Mouse (Mus musculus) hindbrain, embryonic 10.5 days (tissue): ENCODE results near the gene Vstm2l. TPM values are rescaled to one million over a fixed set of nuclear protein-coding genes. Genes with fewer than 3 reads are reported as not detected.

Source experiments
- DNase-seq: peaks from one replicate; pipeline ENCODE4 v3.0.0-alpha.2; 2017; ENCODE audit warnings: low spot score
- H3K27ac ChIP-seq: fragments of 300-500 bp; sonication (generic); 2 replicates; pipeline ENCODE4 v1.5.1; 2016; ENCODE audit warnings: mild to moderate bottlenecking, moderate library complexity
- H3K27me3 ChIP-seq: fragments of 300-500 bp; sonication (generic); 2 replicates; pipeline ENCODE4 v1.6.1; 2016; ENCODE audit warnings: mild to moderate bottlenecking; ENCODE audit not compliant: poor library complexity, insufficient read depth, severe bottlenecking
- H3K36me3 ChIP-seq: fragments of 300-500 bp; sonication (generic); 2 replicates; pipeline ENCODE4 v1.6.1; 2016; ENCODE audit warnings: mild to moderate bottlenecking, moderate library complexity
- H3K4me1 ChIP-seq: fragments of 300-500 bp; sonication (generic); replicated peaks from 2 replicates; pipeline ENCODE4 v1.6.1; 2016; ENCODE audit warnings: mild to moderate bottlenecking
- H3K4me3 ChIP-seq: fragments of 300-500 bp; sonication (generic); 2 replicates; pipeline ENCODE4 v1.5.1; 2016; ENCODE audit warnings: mild to moderate bottlenecking, moderate library complexity
- H3K9me3 ChIP-seq: fragments of 300-500 bp; sonication (generic); 2 replicates; pipeline ENCODE4 v1.6.1; 2016; ENCODE audit warnings: mild to moderate bottlenecking, moderate library complexity
- WGBS: fragments of 180-500 bp; shearing (Covaris S2); methylation state at CpG from one replicate; pipeline ENCODE4 v1.1.7; 2016; 5-methylcytosine and 5-hydroxymethylcytosine counted together
- polyA plus RNA-seq: library from polyadenylated mRNA; unstranded; fragments of >200 nt; fragmentation: Nextera tagmentation; extraction: Ambion mirVana; gene quantifications from 2 replicates; pipeline ENCODE4 v1.2.1, GENCODE M21; 2016

The Vstm2l gene
- 0.62 and 3.2 TPM in 2 replicates for polyA plus RNA-seq

- H3K9me3 ChIP-seq: no peaks in the 10 kb centered on the region
- 3% methylated on average over 62 of the region's 62 CpGs for WGBS
- peak within 1 kb of the TSS; percentile 55 for H3K4me3 ChIP-seq
- DNase-seq: peak; percentile 49
- H3K27me3 ChIP-seq: peaks cover 65% of the 10 kb centered on the region
- H3K36me3 ChIP-seq: no peaks in the 10 kb centered on the region
- peaks cover 22% of the 10 kb centered on the region for H3K4me1 ChIP-seq
- peak within 1 kb of the TSS; percentile 66 for H3K27ac ChIP-seq
Measured at GRCm38 (mm10) chr2:157914105-157914764, at the start of gene Vstm2l. Gene Vstm2l, plus strand, starts transcription at chr2:157914653.

- peaks cover 16% of the 10 kb centered on the region for H3K36me3 ChIP-seq
- DNase-seq: no peak
- H3K27ac ChIP-seq: no peak overlapping the region
- no peaks in the 10 kb centered on the region for H3K9me3 ChIP-seq
- H3K4me3 ChIP-seq: no peak overlapping the region
- 0 out of 2 replicates have a peak, but pooled peaks cover 4% of the 10 kb centered on the region for H3K4me1 ChIP-seq
- H3K27me3 ChIP-seq: no peaks in the 10 kb centered on the region
- 93% methylated on average over 3 of the region's 3 CpGs for WGBS
Measured at GRCm38 (mm10) chr2:157867126-157867525, 47.3 kb upstream of the Vstm2l start.

DNA sequence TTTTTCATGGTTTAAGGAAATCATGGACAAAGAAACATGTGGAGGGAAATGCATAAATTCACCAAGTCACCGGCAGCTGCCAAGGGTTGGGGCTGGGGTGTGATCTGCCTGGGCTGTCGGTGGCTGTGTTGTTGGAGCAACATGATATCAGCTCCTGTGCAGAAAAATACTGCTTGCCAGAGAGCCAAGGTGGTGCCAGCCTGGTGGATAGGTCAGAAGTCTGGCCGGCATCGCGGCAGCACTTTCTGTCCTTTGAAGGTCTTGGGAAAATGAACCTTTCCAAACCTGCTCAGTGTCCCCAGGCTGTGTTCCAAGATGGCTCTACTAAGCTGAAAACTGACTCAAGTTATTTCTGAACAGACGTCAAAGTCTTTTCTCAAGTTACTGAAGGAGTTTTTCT, 44.2 kb upstream of the Vstm2l start:
- WGBS: 89% methylated on average over 6 of the region's 6 CpGs
- Histone ChIP-seq H3K4me3 (no peak overlapping the region), H3K36me3 (peaks cover 34% of the 10 kb centered on the region), H3K4me1 (0 out of 2 replicates have a peak, but pooled peaks cover 4% of the 10 kb centered on the region), H3K27ac (no peak overlapping the region), H3K27me3 (no peaks in the 10 kb centered on the region), H3K9me3 (no peaks in the 10 kb centered on the region)
- DNase-seq: no peak

- Histone ChIP-seq H3K4me3 (no peak overlapping the region), H3K4me1 (no peaks in the 10 kb centered on the region), H3K27ac (no peak overlapping the region), H3K36me3 (peaks cover 49% of the 10 kb centered on the region), H3K27me3 (no peaks in the 10 kb centered on the region), H3K9me3 (no peaks in the 10 kb centered on the region)
- no peak for DNase-seq
- 84% methylated on average over 6 of the region's 6 CpGs for WGBS
Measured at GRCm38 (mm10) chr2:157873223-157873622, 41.2 kb upstream of the Vstm2l start.

- Histone ChIP-seq H3K36me3 (peaks cover 46% of the 10 kb centered on the region), H3K27me3 (no peaks in the 10 kb centered on the region), H3K4me3 (no peak overlapping the region), H3K4me1 (no peaks in the 10 kb centered on the region), H3K27ac (no peak overlapping the region), H3K9me3 (no peaks in the 10 kb centered on the region)
- 88% methylated on average over 1 of the region's 1 CpGs for WGBS
- DNase-seq: no peak
Measured at GRCm38 (mm10) chr2:157873691-157874090, 40.8 kb upstream of the Vstm2l start.

DNA sequence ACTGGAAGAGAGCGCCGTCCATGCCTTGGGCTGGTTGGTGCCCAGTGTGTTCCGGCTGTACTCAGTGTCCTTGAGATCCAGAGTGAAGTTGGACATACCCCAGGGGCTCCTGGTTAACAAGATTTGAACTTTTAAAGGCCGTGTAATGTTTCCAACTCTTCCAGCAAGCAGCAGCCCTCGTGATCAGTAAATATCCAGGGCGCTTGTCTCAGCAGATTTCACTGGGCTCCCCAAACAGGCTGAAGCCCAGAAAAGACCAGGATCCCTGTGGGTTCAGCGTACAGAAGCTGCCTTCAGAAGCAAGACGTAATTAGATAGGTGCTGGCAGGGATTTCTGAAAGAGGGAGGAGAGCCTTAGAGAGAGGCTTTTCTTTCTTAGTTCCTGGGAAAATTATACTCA, 39.3 kb upstream of the Vstm2l start:
- 79% methylated on average over 8 of the region's 8 CpGs for WGBS
- Histone ChIP-seq H3K4me3 (no peak overlapping the region), H3K4me1 (0 out of 2 replicates have a peak, but pooled peaks cover 1% of the 10 kb centered on the region), H3K27ac (no peak overlapping the region), H3K9me3 (no peaks in the 10 kb centered on the region), H3K27me3 (no peaks in the 10 kb centered on the region), H3K36me3 (peaks cover 46% of the 10 kb centered on the region)
- DNase-seq: no peak

GRCm38 (mm10) chr2:157877394-157877793, 37.1 kb upstream of the Vstm2l start:
- Histone ChIP-seq H3K9me3 (no peaks in the 10 kb centered on the region), H3K27me3 (no peaks in the 10 kb centered on the region), H3K27ac (no peak overlapping the region), H3K4me1 (peaks cover 22% of the 10 kb centered on the region), H3K36me3 (peaks cover 31% of the 10 kb centered on the region), H3K4me3 (no peak overlapping the region)
- WGBS: 96% methylated on average over 3 of the region's 3 CpGs
- no peak for DNase-seq

GRCm38 (mm10) chr2:157877967-157878366, 36.5 kb upstream of the Vstm2l start:
- no peak overlapping the region for H3K27ac ChIP-seq
- WGBS: 80% methylated on average over 5 of the region's 5 CpGs
- peaks cover 25% of the 10 kb centered on the region for H3K4me1 ChIP-seq
- H3K4me3 ChIP-seq: no peak overlapping the region
- H3K36me3 ChIP-seq: peaks cover 25% of the 10 kb centered on the region
- H3K9me3 ChIP-seq: no peaks in the 10 kb centered on the region
- H3K27me3 ChIP-seq: no peaks in the 10 kb centered on the region
- DNase-seq: no peak

- no peak overlapping the region for H3K4me3 ChIP-seq
- H3K36me3 ChIP-seq: peaks cover 32% of the 10 kb centered on the region
- H3K9me3 ChIP-seq: no peaks in the 10 kb centered on the region
- H3K4me1 ChIP-seq: peaks cover 42% of the 10 kb centered on the region
- H3K27me3 ChIP-seq: no peaks in the 10 kb centered on the region
- H3K27ac ChIP-seq: peak overlapping the region; percentile 62
- 46% methylated on average over 11 of the region's 11 CpGs for WGBS
- DNase-seq: peak; percentile 17
Measured at GRCm38 (mm10) chr2:157881939-157882338, 32.5 kb upstream of the Vstm2l start.

GRCm38 (mm10) chr2:157887275-157888025, 27.0 kb upstream of the Vstm2l start:
- DNase-seq: peak; percentile 25
- peaks cover 69% of the 10 kb centered on the region for H3K4me1 ChIP-seq

GRCm38 (mm10) chr2:157891166-157891565, 23.3 kb upstream of the Vstm2l start:
- Histone ChIP-seq H3K27ac (0 out of 2 replicates have a peak overlapping the region, but pooled peaks have one; percentile 75), H3K4me1 (peaks cover 60% of the 10 kb centered on the region), H3K36me3 (peaks cover 23% of the 10 kb centered on the region), H3K4me3 (no peak overlapping the region), H3K9me3 (no peaks in the 10 kb centered on the region), H3K27me3 (no peaks in the 10 kb centered on the region)
- DNase-seq: no peak
- 83% methylated on average over 6 of the region's 6 CpGs for WGBS

More at GRCm38 (mm10) chr2:157887275-157888025, 27.0 kb upstream of the Vstm2l start:
- H3K9me3 ChIP-seq: no peaks in the 10 kb centered on the region
- H3K4me3 ChIP-seq: no peak overlapping the region
- WGBS: 17% methylated on average over 10 of the region's 10 CpGs
- no peaks in the 10 kb centered on the region for H3K27me3 ChIP-seq
- peaks cover 48% of the 10 kb centered on the region for H3K36me3 ChIP-seq
- H3K27ac ChIP-seq: peak overlapping the region; percentile 84

- no peak overlapping the region for H3K4me3 ChIP-seq
- H3K27ac ChIP-seq: no peak overlapping the region
- H3K36me3 ChIP-seq: 0 out of 2 replicates have a peak, but pooled peaks cover 1% of the 10 kb centered on the region
- peaks cover 22% of the 10 kb centered on the region for H3K4me1 ChIP-seq
- H3K27me3 ChIP-seq: peaks cover 19% of the 10 kb centered on the region
- 86% methylated on average over 4 of the region's 4 CpGs for WGBS
- H3K9me3 ChIP-seq: no peaks in the 10 kb centered on the region
- DNase-seq: no peak
Measured at GRCm38 (mm10) chr2:157897131-157897530, 17.3 kb upstream of the Vstm2l start.

GRCm38 (mm10) chr2:157913204-157913636, 1.2 kb upstream of the Vstm2l start:
- H3K4me1 ChIP-seq: peaks cover 15% of the 10 kb centered on the region
- H3K27me3 ChIP-seq: peaks cover 57% of the 10 kb centered on the region
- H3K27ac ChIP-seq: no peak overlapping the region
- H3K9me3 ChIP-seq: no peaks in the 10 kb centered on the region
- WGBS: under 1% methylated on average over 16 of the region's 16 CpGs
- DNase-seq: peak; percentile 88
- no peaks in the 10 kb centered on the region for H3K36me3 ChIP-seq
- H3K4me3 ChIP-seq: peak overlapping the region; percentile 18
